ENCODE assay signal across 28 mouse cellular contexts in genomic region chr3:28385199-28385975, GRCm38 (mm10).
A peak's percentile ranks its signal among the peaks of the same experiment; 100 is the strongest.
DNase-seq lines count a peak whose midpoint lies in the region; ATAC-seq and TF ChIP-seq lines count a peak whose summit lies in the region.
"Had no signal": no experiment of that assay in that cellular context is flagged by ENCODE, and none has a peak within 500 bp of the region (broad histone marks: within the 10 kb centered on the region; RNA-seq: fewer than 3 reads in every experiment).

No protein-coding gene starts in this region.

- H3K4me3 ChIP-seq in forebrain, postnatal 0 days (ENCODE audit: low read depth, low read length): no peak overlapping the region
- no peak overlapping the region for H3K4me3 ChIP-seq in forebrain, embryonic 11.5 days (ENCODE audit: low read depth, low read length)
- H3K4me3 ChIP-seq in layer of hippocampus, adult 2 months: no peak overlapping the region
- no peak overlapping the region for H3K4me3 ChIP-seq in testis, adult 2 months (ENCODE audit: control insufficient read depth, low read depth, low read length)
- H3K4me3 ChIP-seq: intestine, embryonic 15.5 days; liver, embryonic 12.5 days; myocyte; stomach, embryonic 15.5 days had no signal

- H3K36me3 ChIP-seq in forebrain, postnatal 0 days (ENCODE audit: insufficient read depth): no peaks in the 10 kb centered on the region
- H3K36me3 ChIP-seq in forebrain, embryonic 11.5 days (ENCODE audit: control insufficient read depth, insufficient read depth, low read length): no peaks in the 10 kb centered on the region
- no peaks in the 10 kb centered on the region for H3K36me3 ChIP-seq in testis, adult 2 months (ENCODE audit: control insufficient read depth, insufficient read depth, low read length)
- H3K36me3 ChIP-seq: intestine, embryonic 15.5 days; liver, embryonic 12.5 days; stomach, embryonic 15.5 days had no signal

- no peak for TF ChIP-seq POLR2A in testis, adult 2 months (IDR thresholded peaks at IDR 0.05; ENCODE audit: control insufficient read depth, low read depth, low read length)

- peak; percentile 85 for ATAC-seq in forebrain, postnatal 0 days
- no peak for ATAC-seq in forebrain, embryonic 11.5 days (replicated peaks; ENCODE audit: low FRiP score)
- ATAC-seq in erythroid progenitor cell, adult 5-6 weeks (replicated peaks; ENCODE audit: low FRiP score, poor library complexity, severe bottlenecking): no peak
- ATAC-seq: CD4-positive, CD25-positive, alpha-beta regulatory T cell, adult 4 months; intestine, embryonic 15.5 days; liver, embryonic 12.5 days; liver, postnatal 0 days had no signal

- DNase-seq in forebrain, postnatal 0 days: peak; percentile 72
- DNase-seq in forebrain, embryonic 11.5 days (ENCODE audit: low spot score): no peak
- no peak for DNase-seq in layer of hippocampus, adult 2 months (ENCODE audit: low spot score in 2 of 2)
- no peak for DNase-seq in layer of hippocampus, adult 9-10 months (ENCODE audit: low spot score)
- no peak for DNase-seq in testis, postnatal 14 days (ENCODE audit: low spot score)
- DNase-seq: adrenal gland, postnatal 14 days; cerebellum, adult 11 months; cerebellum, adult 9-11 months; gastrocnemius, postnatal 14 days; kidney, adult 2 months; kidney, postnatal 36 days; layer of hippocampus, postnatal 36 days; left cerebral cortex, postnatal 4 days; liver, postnatal 0 days; lung, postnatal 36 days; midbrain, embryonic 14.5 days; retina, postnatal 1 day; right cerebral cortex, postnatal 14 days; thymus, adult 18-20 months; thymus, postnatal 36 days had no signal

- no peaks in the 10 kb centered on the region for H3K27me3 ChIP-seq in forebrain, postnatal 0 days (ENCODE audit: insufficient read depth, low read length)
- no peaks in the 10 kb centered on the region for H3K27me3 ChIP-seq in forebrain, embryonic 11.5 days (ENCODE audit: control insufficient read depth, insufficient read depth, low read length)
- no peaks in the 10 kb centered on the region for H3K27me3 ChIP-seq in testis, adult 2 months (ENCODE audit: control insufficient read depth, insufficient read depth, low read length)
- H3K27me3 ChIP-seq: intestine, embryonic 15.5 days; liver, embryonic 12.5 days; stomach, embryonic 15.5 days had no signal

- H3K27ac ChIP-seq in forebrain, postnatal 0 days (ENCODE audit: low read depth, low read length): peak overlapping the region; percentile 17; the same call in 1 of the 2 replicates
- H3K27ac ChIP-seq in forebrain, embryonic 11.5 days (ENCODE audit: low read depth, low read length): no peak overlapping the region
- H3K27ac ChIP-seq in layer of hippocampus, adult 2 months: peak overlapping the region; percentile 54
- H3K27ac ChIP-seq in testis, adult 2 months (ENCODE audit: control insufficient read depth, insufficient read depth, low read depth, low read length): 0 out of 2 replicates have a peak overlapping the region, but pooled peaks have one; percentile 22
- H3K27ac ChIP-seq: intestine, embryonic 15.5 days; liver, embryonic 12.5 days; stomach, embryonic 15.5 days had no signal

- no peak overlapping the region for H3K4me2 ChIP-seq in forebrain, postnatal 0 days (ENCODE audit: low read depth)
- no peak overlapping the region for H3K4me2 ChIP-seq in forebrain, embryonic 11.5 days (ENCODE audit: low read depth, low read length, severe bottlenecking)
- H3K4me2 ChIP-seq: heart, embryonic 11.5 days; intestine, embryonic 15.5 days; liver, embryonic 12.5 days; stomach, embryonic 15.5 days had no signal

- TF ChIP-seq CTCF in forebrain, postnatal 0 days (IDR thresholded peaks at IDR 0.05; ENCODE audit: low read depth): no peak
- no peak for TF ChIP-seq CTCF in layer of hippocampus, adult 2 months (conservative IDR thresholded peaks at IDR 0.05)
- no peak for TF ChIP-seq CTCF in testis, adult 2 months (IDR thresholded peaks at IDR 0.05; ENCODE audit: control insufficient read depth, insufficient read depth, insufficient replicate concordance, low read depth, low read length)

- no peak overlapping the region for H3K9ac ChIP-seq in forebrain, postnatal 0 days
- H3K9ac ChIP-seq in forebrain, embryonic 11.5 days (ENCODE audit: low read length): no peak overlapping the region
- H3K9ac ChIP-seq: intestine, embryonic 15.5 days; liver, embryonic 12.5 days; liver, postnatal 0 days; stomach, embryonic 15.5 days had no signal

- H3K4me1 ChIP-seq in forebrain, postnatal 0 days (ENCODE audit: insufficient read depth): peaks cover 13% of the 10 kb centered on the region
- no peaks in the 10 kb centered on the region for H3K4me1 ChIP-seq in forebrain, embryonic 11.5 days (replicated peaks; ENCODE audit: control insufficient read depth, insufficient read depth, low read length)
- no peaks in the 10 kb centered on the region for H3K4me1 ChIP-seq in testis, adult 2 months (ENCODE audit: control insufficient read depth, insufficient read depth, low read length)
- H3K4me1 ChIP-seq: intestine, embryonic 15.5 days; liver, embryonic 12.5 days; stomach, embryonic 15.5 days had no signal

- 76% methylated on average over 10 of the region's 10 CpGs for WGBS in forebrain, postnatal 0 days
- WGBS in forebrain, embryonic 11.5 days: 93% methylated on average over 10 of the region's 10 CpGs

- H3K9me3 ChIP-seq in forebrain, postnatal 0 days (ENCODE audit: low read length): no peaks in the 10 kb centered on the region
- no peaks in the 10 kb centered on the region for H3K9me3 ChIP-seq in forebrain, embryonic 11.5 days (ENCODE audit: control insufficient read depth, low read length)
- H3K9me3 ChIP-seq: intestine, embryonic 15.5 days; stomach, embryonic 15.5 days had no signal
